Mouse (Mus musculus) MEL (cell line): ENCODE measurements around the gene Gnb1l. TPM values are rescaled to one million over a fixed set of nuclear protein-coding genes. Genes with fewer than 3 reads are reported as not detected.

Experiments used
- DNase-seq: peaks from one replicate; pipeline ENCODE4 v3.0.0; 2011; ENCODE audit warnings: low read depth, low spot score
- H3K27ac ChIP-seq: 2 replicates; pipeline ENCODE4 v1.5.1; 2012; ENCODE audit warnings: low read depth, mild to moderate bottlenecking, control low read depth, low read length, moderate library complexity; ENCODE audit not compliant: control insufficient read depth
- H3K27me3 ChIP-seq, 2 experiments: fragments of 150-350 bp in 1 of 2; sonication (generic) in 1 of 2; 2 replicates each; pipeline ENCODE4 v1.6.1; 2012; ENCODE audit warnings: low read length in 2 of 2, mild to moderate bottlenecking in 2 of 2, improper control_type of control experiment in 1 of 2, moderate library complexity in 1 of 2; ENCODE audit not compliant: insufficient read depth in 2 of 2, control insufficient read depth in 1 of 2
- H3K36me3 ChIP-seq, 2 experiments: 2 replicates each; pipeline ENCODE4 v1.6.1; 2012 to 2014; ENCODE audit warnings: low read length in 2 of 2, improper control_type of control experiment in 1 of 2, inconsistent platforms in 1 of 2, mild to moderate bottlenecking in 1 of 2; ENCODE audit not compliant: insufficient read depth in 2 of 2, control insufficient read depth in 1 of 2
- H3K4me1 ChIP-seq, 2 experiments: fragments of 150-350 bp in 1 of 2; sonication (generic) in 1 of 2; 2 replicates each; pipeline ENCODE4 v1.6.1; 2012; ENCODE audit warnings: low read length in 2 of 2, improper control_type of control experiment in 1 of 2, mild to moderate bottlenecking in 1 of 2; ENCODE audit not compliant: insufficient read depth in 2 of 2, control insufficient read depth in 1 of 2
- H3K4me3 ChIP-seq, 2 experiments: fragments of 150-350 bp in 1 of 2; sonication (generic) in 1 of 2; 2 replicates each; pipeline ENCODE4 v1.5.1; 2012; ENCODE audit warnings: low read depth in 2 of 2, low read length in 2 of 2, mild to moderate bottlenecking in 2 of 2, moderate library complexity in 2 of 2, control low read depth in 1 of 2, improper control_type of control experiment in 1 of 2; ENCODE audit not compliant: control insufficient read depth in 1 of 2, insufficient read depth in 1 of 2
- H3K79me2 ChIP-seq: 2 replicates; pipeline ENCODE4 v1.6.1; 2012; ENCODE audit warnings: mild to moderate bottlenecking, low read length, moderate library complexity; ENCODE audit not compliant: control insufficient read depth, poor library complexity, insufficient read depth
- H3K9ac ChIP-seq: 2 replicates; pipeline ENCODE4 v1.6.1; 2012; ENCODE audit warnings: low read depth, mild to moderate bottlenecking, control low read depth, low read length, moderate library complexity; ENCODE audit not compliant: control insufficient read depth, poor library complexity, severe bottlenecking
- H3K9me3 ChIP-seq: fragments of 150-350 bp; sonication (generic); replicated peaks from 2 replicates; pipeline ENCODE4 v1.6.1; 2012; ENCODE audit warnings: mild to moderate bottlenecking, low read length, improper control_type of control experiment, moderate library complexity; ENCODE audit not compliant: insufficient read depth
- CHD1 ChIP-seq: IDR thresholded peaks from 2 replicates; pipeline ENCODE4 v1.6.1; 2012; ENCODE audit warnings: low read depth, mild to moderate bottlenecking, inconsistent platforms, low read length, improper control_type of control experiment
- CHD2 ChIP-seq: IDR thresholded peaks from 2 replicates; pipeline ENCODE4 v1.6.1; 2011; ENCODE audit warnings: low read length, improper control_type of control experiment
- CTCF ChIP-seq, 3 experiments: IDR thresholded peaks in 2 of 3; conservative IDR thresholded peaks in 1 of 3; 2 replicates each; pipeline ENCODE4 v1.5.1; 2011 to 2012; ENCODE audit warnings: low read length in 3 of 3, low read depth in 2 of 3, mild to moderate bottlenecking in 2 of 3, improper control_type of control experiment in 1 of 3, inconsistent platforms in 1 of 3, mixed read lengths in 1 of 3, moderate library complexity in 1 of 3; ENCODE audit not compliant: control insufficient read depth in 1 of 3, insufficient read depth in 1 of 3, poor library complexity in 1 of 3, severe bottlenecking in 1 of 3
- E2F4 ChIP-seq: IDR thresholded peaks from 2 replicates; pipeline ENCODE4 v1.6.1; 2011; ENCODE audit warnings: low read depth, low read length, improper control_type of control experiment, borderline replicate concordance
- ELF1 ChIP-seq: IDR thresholded peaks from 2 replicates; pipeline ENCODE4 v1.6.1; 2014; ENCODE audit warnings: low read depth, mild to moderate bottlenecking, inconsistent platforms, low read length, improper control_type of control experiment, moderate library complexity
- GABPA ChIP-seq: IDR thresholded peaks from 2 replicates; pipeline ENCODE4 v1.6.1; 2012; ENCODE audit warnings: low read depth, mild to moderate bottlenecking, inconsistent platforms, low read length, improper control_type of control experiment, moderate library complexity
- GATA1 ChIP-seq: IDR thresholded peaks from 2 replicates; pipeline ENCODE4 v1.6.1; 2011; ENCODE audit warnings: low read depth, low read length, improper control_type of control experiment
- JUND ChIP-seq: IDR thresholded peaks from 2 replicates; pipeline ENCODE4 v1.6.1; 2011; ENCODE audit warnings: low read depth, mild to moderate bottlenecking, improper control_type of control experiment, low read length
- MAFK ChIP-seq: IDR thresholded peaks from 2 replicates; pipeline ENCODE4 v1.6.1; 2011; ENCODE audit warnings: low read depth, mild to moderate bottlenecking, low read length, improper control_type of control experiment, borderline replicate concordance
- MAZ ChIP-seq: IDR thresholded peaks from 2 replicates; pipeline ENCODE4 v1.6.1; 2012; ENCODE audit warnings: low read depth, mild to moderate bottlenecking, inconsistent platforms, low read length, improper control_type of control experiment
- POLR2A ChIP-seq, 2 experiments: IDR thresholded peaks; 2 replicates each; pipeline ENCODE4 v1.6.1; 2011 to 2012; ENCODE audit warnings: low read length in 2 of 2, mild to moderate bottlenecking in 2 of 2, control low read depth in 1 of 2, improper control_type of control experiment in 1 of 2, low read depth in 1 of 2, moderate library complexity in 1 of 2; ENCODE audit not compliant: control insufficient read depth in 1 of 2, insufficient read depth in 1 of 2, poor library complexity in 1 of 2
- POLR2AphosphoS5 ChIP-seq: IDR thresholded peaks from 2 replicates; pipeline ENCODE4 v1.6.1; 2012; ENCODE audit warnings: low read depth, borderline replicate concordance, mild to moderate bottlenecking, inconsistent platforms, low read length, moderate library complexity, mixed read lengths
- RAD21 ChIP-seq: IDR thresholded peaks from 2 replicates; pipeline ENCODE4 v1.6.1; 2011; ENCODE audit warnings: mild to moderate bottlenecking, low read depth, low read length, improper control_type of control experiment
- RCOR1 ChIP-seq: IDR thresholded peaks from 2 replicates; pipeline ENCODE4 v1.6.1; 2012; ENCODE audit warnings: low read depth, mild to moderate bottlenecking, inconsistent platforms, low read length, improper control_type of control experiment
- SIN3A ChIP-seq: IDR thresholded peaks from 2 replicates; pipeline ENCODE4 v1.6.1; 2012; ENCODE audit warnings: low read length, improper control_type of control experiment, inconsistent platforms
- SMC3 ChIP-seq: IDR thresholded peaks from 2 replicates; pipeline ENCODE4 v1.6.1; 2011; ENCODE audit warnings: low read depth, low read length, improper control_type of control experiment
- TAL1 ChIP-seq: IDR thresholded peaks from 2 replicates; pipeline ENCODE4 v1.6.1; 2012; ENCODE audit warnings: mild to moderate bottlenecking, inconsistent platforms, low read length, moderate library complexity, mixed read lengths
- TCF12 ChIP-seq: IDR thresholded peaks from 2 replicates; pipeline ENCODE4 v1.6.1; 2014; ENCODE audit warnings: low read depth, mild to moderate bottlenecking, inconsistent platforms, low read length, improper control_type of control experiment, moderate library complexity
- UBTF ChIP-seq: IDR thresholded peaks from 2 replicates; pipeline ENCODE4 v1.6.1; 2012; ENCODE audit warnings: low read depth, mild to moderate bottlenecking, inconsistent platforms, low read length, improper control_type of control experiment, moderate library complexity, borderline replicate concordance; ENCODE audit not compliant: insufficient read depth
- USF1 ChIP-seq: IDR thresholded peaks from 2 replicates; pipeline ENCODE4 v1.6.1; 2014; ENCODE audit warnings: low read depth, mild to moderate bottlenecking, inconsistent platforms, low read length, improper control_type of control experiment, moderate library complexity
- USF2 ChIP-seq, 2 experiments: IDR thresholded peaks; 2 replicates each; pipeline ENCODE4 v1.6.1; 2011 to 2012; ENCODE audit warnings: improper control_type of control experiment in 2 of 2, low read length in 2 of 2, borderline replicate concordance in 1 of 2, inconsistent platforms in 1 of 2, low read depth in 1 of 2, mild to moderate bottlenecking in 1 of 2; ENCODE audit not compliant: insufficient read depth in 1 of 2
- ZC3H11A ChIP-seq: IDR thresholded peaks from 2 replicates; pipeline ENCODE4 v1.6.1; 2012; ENCODE audit warnings: low read depth, mild to moderate bottlenecking, inconsistent platforms, low read length, improper control_type of control experiment
- ZNF384 ChIP-seq: IDR thresholded peaks from 2 replicates; pipeline ENCODE4 v1.6.1; 2012; ENCODE audit warnings: low read depth, mild to moderate bottlenecking, inconsistent platforms, low read length, improper control_type of control experiment
- polyA plus RNA-seq, 2 experiments: library from polyadenylated mRNA; stranded (reverse) in 1 of 2; unstranded in 1 of 2; fragments of >175 nt in 1 of 2; fragments of >200 nt in 1 of 2; gene quantifications; 2 replicates each; pipeline versions ENCODE4 v1.2.1 to v1.2.4; 2012; ENCODE audit warnings: low replicate concordance in 2 of 2, low read depth in 1 of 2; ENCODE audit not compliant: insufficient read length in 2 of 2, insufficient read depth in 1 of 2, missing spikeins in 1 of 2
- total RNA-seq: library from RNA; depleted of rRNA; stranded (reverse); fragments of 300-350 nt; gene quantifications from 2 replicates; pipeline ENCODE4 v1.2.3, GENCODE M21; 2012

Gnb1l gene
- total and polyA plus RNA-seq, 3 experiments = 37.9 to 47.8 TPM; not detected in 1

GRCm38 (mm10) chr16:18583673-18584357, 85.3 kb downstream of the Gnb1l start:
- no peak overlapping the region for H3K4me3 ChIP-seq
- H3K79me2 ChIP-seq = no peaks in the 10 kb centered on the region
- TF ChIP-seq E2F4 (no peak), POLR2AphosphoS5 (no peak), SMC3 (no peak), GABPA (no peak), POLR2A (IDR thresholded peaks at IDR 0.05; ENCODE audit: control insufficient read depth in 1 of 2, insufficient read depth in 1 of 2, low read depth in 1 of 2, low read length in 2 of 2, poor library complexity in 1 of 2) (no peak), CHD2 (no peak), ELF1 (no peak), UBTF (no peak), TCF12 (no peak), USF2 (IDR thresholded peaks at IDR 0.05; ENCODE audit: borderline replicate concordance in 1 of 2, insufficient read depth in 1 of 2, low read depth in 1 of 2, low read length in 2 of 2) (no peak), RCOR1 (no peak), MAFK (no peak), CTCF (IDR thresholded peaks at IDR 0.05 in 2 of 3, conservative IDR thresholded peaks at IDR 0.05 in 1 of 3; ENCODE audit: control insufficient read depth in 1 of 3, insufficient read depth in 1 of 3, low read depth in 2 of 3, low read length in 3 of 3, poor library complexity in 1 of 3, severe bottlenecking in 1 of 3) (no peak), GATA1 (no peak)
- no peak overlapping the region for H3K9ac ChIP-seq
- no peaks in the 10 kb centered on the region for H3K9me3 ChIP-seq
- no peak for DNase-seq
- H3K4me1 ChIP-seq = no peaks in the 10 kb centered on the region
- H3K27ac ChIP-seq = no peak overlapping the region
- H3K27me3 ChIP-seq = no peaks in the 10 kb centered on the region
- H3K36me3 ChIP-seq = no peaks in the 10 kb centered on the region

DNA sequence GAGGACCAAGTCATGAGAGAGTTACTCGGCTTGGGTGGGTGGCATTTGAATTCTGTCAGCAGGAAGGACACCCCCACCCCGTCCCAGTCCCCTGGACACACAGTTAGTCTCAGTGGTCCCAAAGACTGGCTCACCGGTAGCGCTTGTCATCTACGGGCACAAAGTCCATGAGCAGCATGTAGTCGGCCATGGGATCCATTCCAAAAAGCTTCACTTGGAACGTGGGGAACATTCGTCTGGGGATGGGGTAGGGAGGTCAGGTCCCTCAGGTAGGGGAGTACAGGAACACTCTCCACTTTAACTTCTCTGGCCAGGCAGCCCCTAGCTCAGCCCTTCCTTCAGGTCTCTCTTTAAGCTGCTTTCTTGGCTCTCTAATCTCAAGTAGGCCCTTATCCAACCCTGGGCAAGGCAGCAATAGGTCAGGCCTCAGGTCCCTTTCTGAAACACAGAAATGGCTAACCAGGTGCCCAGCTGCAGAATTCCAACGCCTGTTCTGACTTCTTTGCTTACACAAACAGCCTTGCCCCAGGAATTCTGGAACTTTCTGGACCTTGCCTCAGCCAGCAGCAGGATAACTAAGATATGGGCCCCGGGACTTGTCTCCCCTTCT, 86.5 kb downstream of the Gnb1l start:
- Histone ChIP-seq H3K9ac (no peak overlapping the region), H3K79me2 (no peaks in the 10 kb centered on the region), H3K27ac (no peak overlapping the region), H3K4me3 (no peak overlapping the region), H3K4me1 (no peaks in the 10 kb centered on the region), H3K9me3 (no peaks in the 10 kb centered on the region), H3K27me3 (no peaks in the 10 kb centered on the region), H3K36me3 (no peaks in the 10 kb centered on the region)
- no peak for DNase-seq
- TF ChIP-seq MAZ (no peak), RCOR1 (no peak), JUND (no peak), RAD21 (no peak), USF2 (IDR thresholded peaks at IDR 0.05; ENCODE audit: borderline replicate concordance in 1 of 2, insufficient read depth in 1 of 2, low read depth in 1 of 2, low read length in 2 of 2) (no peak), GATA1 (no peak), ZC3H11A (no peak), TAL1 (no peak), CHD1 (no peak), USF1 (no peak), SIN3A (no peak), ZNF384 (no peak)
